Mouse (Mus musculus) thymus, adult 18-20 months (tissue): ENCODE results near the gene Nanp.

ENCODE experiments used
- DNase-seq, 2 experiments: peaks; one replicate each; pipeline ENCODE4 v3.0.0; 2022; ENCODE audit warnings: mixed read lengths in 2 of 2

Gene Nanp

DNA sequence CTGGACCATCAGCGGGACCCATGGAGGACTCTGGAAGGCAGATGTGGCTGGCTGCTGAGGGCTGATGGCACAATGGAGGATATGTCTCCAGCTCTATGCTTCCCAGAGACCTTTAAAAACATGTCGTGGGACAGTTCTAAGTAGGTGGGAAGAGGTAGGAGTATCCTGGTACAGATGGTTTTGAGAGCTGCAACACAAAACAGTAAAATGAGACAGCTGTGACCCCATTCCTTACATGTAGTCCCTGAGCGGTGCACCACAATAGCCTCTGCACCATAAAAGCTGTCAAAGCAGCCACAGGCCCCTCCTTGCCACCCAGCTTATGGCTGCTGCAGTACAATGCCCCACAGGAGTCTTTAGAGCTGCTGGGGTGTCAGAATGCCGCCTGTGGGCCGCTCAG, 41.6 kb downstream of the Nanp start:
- DNase-seq = no peak

- DNase-seq = no peak
Measured at GRCm38 (mm10) chr2:150995324-150995723, 43.9 kb downstream of the Nanp start.

DNA sequence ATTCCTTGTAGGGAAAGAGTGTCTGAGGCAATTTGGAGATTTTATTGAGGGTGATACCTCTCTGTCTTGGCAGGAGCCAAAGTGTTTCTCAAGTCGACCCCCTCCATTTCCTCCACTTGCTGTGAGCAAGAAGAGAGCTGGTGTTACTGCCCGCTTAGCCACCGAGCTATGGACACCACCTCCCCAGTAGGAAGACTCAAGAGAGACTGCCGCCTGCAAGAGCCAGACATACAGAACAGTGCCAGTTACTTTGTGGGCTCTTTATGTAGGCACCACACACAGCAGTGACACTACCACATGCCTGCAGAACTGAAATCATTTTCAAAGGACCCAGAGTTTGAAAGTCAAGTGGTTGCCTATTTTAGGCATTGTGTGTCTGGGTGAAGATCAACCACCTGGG, 48.1 kb downstream of the Nanp start:
- no peak for DNase-seq

DNA sequence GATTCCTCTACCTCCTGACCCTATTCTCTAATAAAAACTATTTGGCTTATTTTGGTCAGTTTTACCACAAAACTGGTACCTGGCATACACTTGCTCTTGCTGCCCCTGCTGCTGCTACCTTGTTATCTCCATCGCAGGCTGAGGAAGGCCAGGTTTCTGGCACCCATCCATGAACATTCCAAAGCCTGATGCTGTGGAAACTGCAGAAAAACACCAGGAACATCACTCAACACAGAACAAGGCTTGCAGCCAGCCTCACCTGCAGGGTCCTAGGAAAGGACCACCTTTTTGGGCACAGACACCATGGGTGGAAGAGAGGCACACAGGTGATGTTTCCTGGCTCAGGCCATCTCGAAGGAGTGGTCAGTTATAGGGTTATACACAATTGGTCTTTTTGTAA, 48.7 kb downstream of the Nanp start:
- no peak for DNase-seq

DNA sequence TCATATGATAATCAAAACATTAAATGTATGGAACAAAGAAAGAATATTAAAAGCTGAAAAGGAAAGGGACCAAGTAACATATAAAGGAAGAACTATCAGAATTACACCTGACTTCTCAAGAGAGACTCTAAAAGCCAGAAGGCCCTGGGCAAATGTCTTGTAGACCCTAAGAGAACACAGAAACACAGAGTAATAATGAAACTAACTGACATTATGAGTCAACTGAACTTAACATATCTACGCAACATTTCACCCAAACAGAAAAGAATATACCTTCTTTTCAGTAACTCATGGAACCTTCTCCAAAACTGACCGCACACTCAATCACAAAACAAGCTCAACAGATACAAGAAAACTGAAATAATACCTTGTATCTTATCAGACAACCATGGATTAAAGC, 53.8 kb downstream of the Nanp start:
- no peak for DNase-seq

GRCm38 (mm10) chr2:150982051-150982450, 57.1 kb downstream of the Nanp start:
- no peak for DNase-seq

DNA sequence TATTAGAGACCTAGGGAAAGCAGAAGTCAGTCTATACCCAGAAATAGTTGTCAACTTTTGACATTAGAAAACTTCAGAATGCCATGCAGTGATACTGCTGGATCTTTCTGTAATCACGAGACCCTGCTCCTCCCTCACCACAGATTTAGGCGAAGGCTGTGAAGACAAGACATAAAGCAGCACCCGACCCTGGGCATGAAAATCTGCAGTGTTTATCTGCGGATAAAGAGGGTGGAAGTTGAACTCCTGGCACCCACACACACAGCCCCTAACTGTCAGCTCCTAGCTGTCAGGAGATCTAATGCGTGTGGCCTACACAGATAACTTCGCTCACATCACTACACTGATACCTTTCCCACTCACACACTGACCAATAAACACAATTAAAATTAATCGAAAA, 57.7 kb downstream of the Nanp start:
- DNase-seq = no peak

- DNase-seq = no peak
Measured at GRCm38 (mm10) chr2:150979861-150980620, 59.2 kb downstream of the Nanp start.
